Mouse (Mus musculus) myocyte (in vitro differentiated cells): ENCODE data around the gene Hydin. TPM values are rescaled to one million over a fixed set of nuclear protein-coding genes. Genes with fewer than 3 reads are reported as not detected.

Source experiments
- H3K27me3 ChIP-seq: one replicate; pipeline ENCODE4 v1.6.1; 2011; ENCODE audit not compliant: control insufficient read depth, insufficient read depth, insufficient read length
- H3K36me3 ChIP-seq: one replicate; pipeline ENCODE4 v1.6.1; 2011; ENCODE audit not compliant: control insufficient read depth, insufficient read depth
- H3K4me2 ChIP-seq: one replicate; pipeline ENCODE4 v1.6.1; 2011; ENCODE audit warnings: low read depth, control low read depth
- H3K4me3 ChIP-seq: one replicate; pipeline ENCODE4 v1.5.1; 2011; ENCODE audit warnings: mild to moderate bottlenecking, control low read depth, moderate library complexity
- H3K79me2 ChIP-seq: one replicate; pipeline ENCODE4 v1.6.1; 2011; ENCODE audit not compliant: control insufficient read depth, insufficient read depth
- H3ac ChIP-seq: one replicate; pipeline ENCODE4 v1.6.1; 2011; ENCODE audit not compliant: control insufficient read depth, insufficient read length
- CEBPB ChIP-seq: IDR thresholded peaks from 2 replicates; pipeline ENCODE4 v1.6.1; 2011; ENCODE audit warnings: mild to moderate bottlenecking, moderate library complexity; ENCODE audit not compliant: poor library complexity, insufficient read depth, severe bottlenecking
- E2F4 ChIP-seq: IDR thresholded peaks from one replicate; pipeline ENCODE4 v1.6.1; 2011; ENCODE audit warnings: mild to moderate bottlenecking, control low read depth, moderate library complexity; ENCODE audit not compliant: insufficient read depth
- MAX ChIP-seq: IDR thresholded peaks from one replicate; pipeline ENCODE4 v1.6.1; 2011; ENCODE audit warnings: low read depth, mild to moderate bottlenecking, control low read depth
- MYOD1 ChIP-seq, 3 experiments: IDR thresholded peaks; one replicate each; pipeline ENCODE4 v1.6.1; 2011; ENCODE audit warnings: control low read depth in 2 of 3, low read depth in 2 of 3, mild to moderate bottlenecking in 2 of 3, moderate library complexity in 1 of 3; ENCODE audit not compliant: insufficient read length in 2 of 3, control insufficient read depth in 1 of 3
- MYOG ChIP-seq, 3 experiments: IDR thresholded peaks; one replicate each; pipeline ENCODE4 v1.6.1; 2011; ENCODE audit warnings: control low read depth in 2 of 3, low read depth in 2 of 3, mild to moderate bottlenecking in 2 of 3; ENCODE audit not compliant: insufficient read length in 2 of 3, control insufficient read depth in 1 of 3, insufficient read depth in 1 of 3
- POLR2A ChIP-seq: IDR thresholded peaks from one replicate; pipeline ENCODE4 v1.6.1; 2011; ENCODE audit warnings: low read depth, mild to moderate bottlenecking, control low read depth, moderate library complexity; ENCODE audit not compliant: insufficient read length
- POLR2AphosphoS2 ChIP-seq: IDR thresholded peaks from one replicate; pipeline ENCODE4 v1.6.1; 2011; ENCODE audit warnings: low read depth, control low read depth; ENCODE audit not compliant: insufficient read length
- REST ChIP-seq: IDR thresholded peaks from one replicate; pipeline ENCODE4 v1.6.1; 2011; ENCODE audit warnings: mild to moderate bottlenecking, control low read depth, moderate library complexity; ENCODE audit not compliant: insufficient read depth, insufficient read length
- SRF ChIP-seq: IDR thresholded peaks from one replicate; pipeline ENCODE4 v1.6.1; 2011; ENCODE audit warnings: low read depth; ENCODE audit not compliant: control insufficient read depth, insufficient read length
- TCF12 ChIP-seq: IDR thresholded peaks from one replicate; pipeline ENCODE4 v1.6.1; 2011; ENCODE audit warnings: mild to moderate bottlenecking, control low read depth; ENCODE audit not compliant: poor library complexity, insufficient read depth, severe bottlenecking
- TCF3 ChIP-seq: IDR thresholded peaks from one replicate; pipeline ENCODE4 v1.6.1; 2011; ENCODE audit warnings: low read depth, control low read depth; ENCODE audit not compliant: insufficient read length
- USF1 ChIP-seq: IDR thresholded peaks from one replicate; pipeline ENCODE4 v1.6.1; 2011; ENCODE audit warnings: low read depth, mild to moderate bottlenecking, control low read depth, moderate library complexity
- polyA plus RNA-seq: library from polyadenylated mRNA; unstranded; fragments of >200 nt; fragmentation: generic; extraction: Trizol; gene quantifications from one replicate; pipeline ENCODE4 v1.2.1, GENCODE M21; 2012; ENCODE audit warnings: missing spikeins

The Hydin gene
- polyA plus RNA-seq, 1 experiment = 0.01 TPM

- Histone ChIP-seq H3K36me3 (no peaks in the 10 kb centered on the region), H3K4me2 (peak overlapping the region; percentile 2), H3K4me3 (no peak overlapping the region), H3K79me2 (no peaks in the 10 kb centered on the region), H3ac (no peak overlapping the region), H3K27me3 (peaks cover 5% of the 10 kb centered on the region)
- TF ChIP-seq USF1 (no peak), CEBPB (no peak), MYOG (IDR thresholded peaks at IDR 0.05; ENCODE audit: control insufficient read depth in 1 of 3, insufficient read depth in 1 of 3, insufficient read length in 2 of 3, low read depth in 2 of 3) (no peak), TCF3 (no peak), SRF (no peak), MAX (no peak), E2F4 (no peak), POLR2AphosphoS2 (no peak), TCF12 (no peak), REST (no peak), MYOD1 (IDR thresholded peaks at IDR 0.05; ENCODE audit: control insufficient read depth in 1 of 3, insufficient read length in 2 of 3, low read depth in 2 of 3) (no peak), POLR2A (no peak)
These were observed 338.7 kb downstream of the Hydin start for GRCm38 (mm10) chr8:110605401-110606015.

DNA sequence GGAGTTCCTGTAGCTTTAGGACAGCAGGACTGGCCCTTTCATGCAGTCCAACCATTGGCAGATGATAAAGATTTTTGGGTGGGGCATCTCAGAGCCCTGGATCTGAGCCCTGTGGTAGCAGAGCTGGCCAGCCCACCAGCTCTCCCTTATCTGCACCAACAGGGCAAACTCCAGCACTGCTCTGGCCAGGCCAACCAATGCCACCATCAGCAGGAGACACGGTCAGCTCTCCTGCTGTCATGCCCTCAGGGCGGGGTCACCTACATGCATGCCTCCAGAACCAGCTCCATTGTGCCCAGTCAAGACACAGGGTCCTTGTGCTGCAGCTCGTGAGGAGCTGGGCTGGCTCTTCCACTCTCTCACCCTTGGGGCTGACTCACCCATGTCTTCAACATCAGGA, 349.0 kb downstream of the Hydin start:
- TF ChIP-seq TCF12 = no peak
- H3K36me3 ChIP-seq = no peaks in the 10 kb centered on the region
- no peak overlapping the region for H3K4me3 ChIP-seq
- H3ac ChIP-seq = no peak overlapping the region
- H3K27me3 ChIP-seq = peaks cover 6% of the 10 kb centered on the region
- H3K79me2 ChIP-seq = peaks cover 22% of the 10 kb centered on the region
- no peak overlapping the region for H3K4me2 ChIP-seq

DNA sequence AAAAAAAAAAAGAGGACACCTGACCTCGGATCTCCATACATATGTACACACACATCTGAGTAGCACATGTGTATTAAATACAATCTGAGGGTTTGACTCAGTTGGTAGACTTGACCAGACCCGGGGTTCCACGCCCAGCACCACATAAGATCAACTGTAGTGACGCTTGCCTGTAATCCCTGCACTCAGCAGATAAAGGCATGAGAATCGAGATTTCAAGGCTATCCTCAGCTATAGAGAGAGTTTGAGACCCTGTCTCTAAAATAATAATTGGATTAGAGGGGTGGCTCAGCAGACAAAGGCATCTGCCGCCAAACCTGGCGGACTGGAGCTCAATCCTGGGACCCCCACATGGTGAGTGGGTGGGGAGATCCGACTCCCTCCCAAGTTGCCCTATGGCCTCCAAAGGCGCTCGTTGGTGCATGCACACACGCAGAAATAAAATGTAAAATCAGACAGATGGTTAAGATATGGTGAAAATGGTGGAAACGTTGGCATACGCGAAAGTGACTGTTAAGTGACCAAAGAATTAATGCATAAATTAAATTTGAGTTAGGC, 351.1 kb downstream of the Hydin start:
- H3K27me3 ChIP-seq = peaks cover 6% of the 10 kb centered on the region
- H3K36me3 ChIP-seq = no peaks in the 10 kb centered on the region
- H3K4me3 ChIP-seq = peak overlapping the region; percentile 53
- peak overlapping the region; percentile 31 for H3ac ChIP-seq
- TF ChIP-seq TCF12 (no peak), MYOD1 (IDR thresholded peaks at IDR 0.05; ENCODE audit: control insufficient read depth in 1 of 3, insufficient read length in 2 of 3, low read depth in 2 of 3) (no peak), TCF3 (no peak), MYOG (IDR thresholded peaks at IDR 0.05; ENCODE audit: control insufficient read depth in 1 of 3, insufficient read depth in 1 of 3, insufficient read length in 2 of 3, low read depth in 2 of 3) (no peak), USF1 (no peak), CEBPB (no peak), E2F4 (no peak)
- peaks cover 39% of the 10 kb centered on the region for H3K79me2 ChIP-seq
- peak overlapping the region; percentile 98 for H3K4me2 ChIP-seq

GRCm38 (mm10) chr8:110618391-110619207, 351.8 kb downstream of the Hydin start, which contains the start of gene Vac14:
TSS of gene Vac14 (plus strand) at chr8:110618585.
- peak within 1 kb of the TSS; percentile 31 for H3ac ChIP-seq
- peak within 1 kb of the TSS; percentile 98 for H3K4me2 ChIP-seq
- no peaks in the 10 kb centered on the region for H3K36me3 ChIP-seq
- peaks cover 6% of the 10 kb centered on the region for H3K27me3 ChIP-seq
- H3K4me3 ChIP-seq = peak within 1 kb of the TSS; percentile 53
- TF ChIP-seq POLR2A = peak; percentile 86
- TF ChIP-seq SRF = peak; percentile 41
- TF ChIP-seq REST = no peak
- TF ChIP-seq TCF3 = no peak
- peak; percentile 97 for TF ChIP-seq USF1
- TF ChIP-seq POLR2AphosphoS2 = peak; percentile 86
- peak in 2 of 3 experiments; percentile 0 to 70 for TF ChIP-seq MYOG (IDR thresholded peaks at IDR 0.05; ENCODE audit: control insufficient read depth in 1 of 3, insufficient read depth in 1 of 3, insufficient read length in 2 of 3, low read depth in 2 of 3)
- TF ChIP-seq MYOD1 (IDR thresholded peaks at IDR 0.05; ENCODE audit: control insufficient read depth in 1 of 3, insufficient read length in 2 of 3, low read depth in 2 of 3) = peak in 2 of 3 experiments; percentile 75 to 86
- no peak for TF ChIP-seq TCF12
- H3K79me2 ChIP-seq = peaks cover 46% of the 10 kb centered on the region

- no peak for TF ChIP-seq SRF
- peak; percentile 4 for TF ChIP-seq USF1
- H3K27me3 ChIP-seq = peaks cover 6% of the 10 kb centered on the region
- H3ac ChIP-seq = peak overlapping the region; percentile 31
- H3K79me2 ChIP-seq = peaks cover 52% of the 10 kb centered on the region
- no peaks in the 10 kb centered on the region for H3K36me3 ChIP-seq
- peak overlapping the region; percentile 91 for H3K4me2 ChIP-seq
- H3K4me3 ChIP-seq = peak overlapping the region; percentile 53
These were observed 352.4 kb downstream of the Hydin start for GRCm38 (mm10) chr8:110619208-110619574.
